In genomic region chr11:61354346-61354745, GRCm38 (mm10) we compare ENCODE assay signal across 29 mouse cellular contexts. TPM values are rescaled to one million over a fixed set of nuclear protein-coding genes. Genes with fewer than 3 reads are reported as not detected.
DNase-seq lines count a peak whose midpoint lies in the region; ATAC-seq lines count a peak whose summit lies in the region.
"Had no signal": no experiment of that assay in that cellular context is flagged by ENCODE, and none has a peak within 500 bp of the region (broad histone marks: within the 10 kb centered on the region; RNA-seq: fewer than 3 reads in every experiment).

No protein-coding gene starts in this region.

- H3K9me3 ChIP-seq in intestine, embryonic 16.5 days (ENCODE audit: control insufficient read depth, low read length): no peaks in the 10 kb centered on the region
- no peaks in the 10 kb centered on the region for H3K9me3 ChIP-seq in hindbrain, embryonic 14.5 days (ENCODE audit: control insufficient read depth, low read length)
- H3K9me3 ChIP-seq: forebrain, embryonic 12.5 days; heart, embryonic 12.5 days; hindbrain, embryonic 13.5 days; limb, embryonic 12.5 days; megakaryocyte, embryonic 14.5 days; midbrain, embryonic 12.5 days had no signal

- peaks cover 6% of the 10 kb centered on the region; the same call in 1 of the 2 replicates for H3K4me1 ChIP-seq in intestine, embryonic 16.5 days (ENCODE audit: control insufficient read depth, insufficient read depth, low read length)
- no peaks in the 10 kb centered on the region for H3K4me1 ChIP-seq in hindbrain, embryonic 14.5 days (replicated peaks; ENCODE audit: control insufficient read depth, insufficient read depth, low read length)
- H3K4me1 ChIP-seq: heart, embryonic 12.5 days; hindbrain, embryonic 13.5 days; limb, embryonic 12.5 days had no signal

- H3K4me3 ChIP-seq in intestine, embryonic 16.5 days (ENCODE audit: low read length): no peak overlapping the region
- H3K4me3 ChIP-seq in hindbrain, embryonic 14.5 days (replicated peaks; ENCODE audit: low read length): no peak overlapping the region
- H3K4me3 ChIP-seq: erythroblast, embryonic 14.5 days; forebrain, embryonic 12.5 days; heart, adult 2 months; heart, embryonic 12.5 days; hindbrain, embryonic 13.5 days; left cerebral cortex, adult 2 months; limb, embryonic 12.5 days; megakaryocyte, embryonic 14.5 days; midbrain, embryonic 12.5 days had no signal

- H3K27ac ChIP-seq in intestine, embryonic 16.5 days (ENCODE audit: low read length): no peak overlapping the region
- no peak overlapping the region for H3K27ac ChIP-seq in hindbrain, embryonic 14.5 days
- H3K27ac ChIP-seq: forebrain, embryonic 12.5 days; heart, adult 2 months; hindbrain, embryonic 13.5 days; left cerebral cortex, adult 2 months; limb, embryonic 12.5 days; liver, embryonic 14.5 days; midbrain, embryonic 12.5 days had no signal

- 56% methylated on average over 6 of the region's 6 CpGs for WGBS in intestine, embryonic 16.5 days
- WGBS in hindbrain, embryonic 14.5 days: 85% methylated on average over 6 of the region's 6 CpGs

- H3K9ac ChIP-seq in intestine, embryonic 16.5 days (ENCODE audit: low read depth, low read length): no peak overlapping the region
- H3K9ac ChIP-seq in hindbrain, embryonic 14.5 days: no peak overlapping the region
- H3K9ac ChIP-seq: forebrain, embryonic 12.5 days; forebrain, postnatal 0 days; heart, embryonic 12.5 days; hindbrain, embryonic 13.5 days; limb, embryonic 12.5 days; liver, embryonic 14.5 days; midbrain, embryonic 12.5 days had no signal

- H3K4me2 ChIP-seq in intestine, embryonic 16.5 days (ENCODE audit: low read depth, low read length): 0 out of 2 replicates have a peak overlapping the region, but pooled peaks have one; percentile 4
- no peak overlapping the region for H3K4me2 ChIP-seq in hindbrain, embryonic 14.5 days (replicated peaks)
- H3K4me2 ChIP-seq: forebrain, embryonic 12.5 days; heart, embryonic 12.5 days; hindbrain, embryonic 13.5 days; limb, embryonic 12.5 days; midbrain, embryonic 12.5 days had no signal

- H3K27me3 ChIP-seq in intestine, embryonic 16.5 days (replicated peaks; ENCODE audit: control insufficient read depth, insufficient read depth, low read length): no peaks in the 10 kb centered on the region; the same call in 1 of the 2 replicates
- no peaks in the 10 kb centered on the region for H3K27me3 ChIP-seq in hindbrain, embryonic 14.5 days (ENCODE audit: control insufficient read depth, insufficient read depth, low read length)
- H3K27me3 ChIP-seq: forebrain, embryonic 12.5 days; heart, embryonic 12.5 days; hindbrain, embryonic 13.5 days; limb, embryonic 12.5 days; midbrain, embryonic 12.5 days; Patski had no signal

- ATAC-seq in intestine, embryonic 16.5 days: peak; percentile 44; the same call in 1 of the 2 replicates
- no peak for ATAC-seq in hindbrain, embryonic 14.5 days (ENCODE audit: low FRiP score)
- ATAC-seq: forebrain, postnatal 0 days; inflammation-experienced regulatory T-cells, adult 6 months; Patski had no signal

- H3K36me3 ChIP-seq in intestine, embryonic 16.5 days (ENCODE audit: control insufficient read depth, insufficient read depth, low read length): no peaks in the 10 kb centered on the region
- no peaks in the 10 kb centered on the region for H3K36me3 ChIP-seq in hindbrain, embryonic 14.5 days (replicated peaks; ENCODE audit: control insufficient read depth, insufficient read depth)
- H3K36me3 ChIP-seq: forebrain, embryonic 12.5 days; hindbrain, embryonic 13.5 days; limb, embryonic 12.5 days; midbrain, embryonic 12.5 days had no signal

- peak; percentile 60 for DNase-seq in kidney, adult 18-20 months
- DNase-seq in kidney, postnatal 10 days: no peak
- peak; percentile 90 for DNase-seq in kidney, adult 9 months
- peak; percentile 61 to 76 for DNase-seq in kidney, postnatal 25 days
- no peak for DNase-seq in embryo, embryonic 9.5 days (ENCODE audit: extremely low spot score)
- no peak for DNase-seq in hindbrain, embryonic 14.5 days (ENCODE audit: low spot score)
- no peak for DNase-seq in lung, adult 18-20 months
- DNase-seq: adrenal gland, postnatal 10 days; cerebellum, adult 9-10 months; cerebellum, postnatal 36 days; forebrain, postnatal 0 days; heart, adult 2 months; heart, postnatal 4 days; lung, postnatal 4 days; thymus, postnatal 4 days had no signal

RNA-seq across cellular contexts. Expression of gene Slc47a2, which starts 11.7 kb away (rescaled TPM):
- polyA plus RNA-seq in intestine, embryonic 16.5 days (2015; fragmentation: Nextera tagmentation; extraction: Ambion mirVana): not detected in 2 replicates
- polyA plus RNA-seq in hindbrain, embryonic 14.5 days (2014; fragmentation: Nextera tagmentation; extraction: Ambion mirVana): 0.08 TPM in 1 of 2 replicates, not detected in the other
- polyA plus RNA-seq: erythroblast, embryonic 14.5 days; forebrain, embryonic 12.5 days; forebrain, postnatal 0 days; heart, embryonic 12.5 days; inflammation-experienced regulatory T-cells, adult 6 months; limb, embryonic 12.5 days; midbrain, embryonic 12.5 days; neural tube, embryonic 14.5 days; Patski; stomach, embryonic 14.5 days had no signal

RNA-seq across cellular contexts. Expression of gene Slc47a1, which starts 23.8 kb away (rescaled TPM):
- 12.5 and 17.5 TPM in 2 replicates for polyA plus RNA-seq in intestine, embryonic 16.5 days (2015; fragmentation: Nextera tagmentation; extraction: Ambion mirVana)
- 0.13 TPM in 1 of 2 replicates, not detected in the other for polyA plus RNA-seq in hindbrain, embryonic 14.5 days (2014; fragmentation: Nextera tagmentation; extraction: Ambion mirVana)
- polyA plus RNA-seq: erythroblast, embryonic 14.5 days; forebrain, embryonic 12.5 days; inflammation-experienced regulatory T-cells, adult 6 months; limb, embryonic 12.5 days; midbrain, embryonic 12.5 days; neural tube, embryonic 14.5 days had no signal

Comparison
In these comparisons a context has a peak if more than half of its experiments do, and no peak if none do; other contexts are left out.
1. DNase-seq: peak in kidney, adult 18-20 months (single experiment), kidney, adult 9 months (single experiment) and kidney, postnatal 25 days (2 of 2); none in kidney, postnatal 10 days (single experiment), embryo, embryonic 9.5 days (single experiment), hindbrain, embryonic 14.5 days (single experiment) and lung, adult 18-20 months (0 of 2).
2. RNA of gene Slc47a1, which starts 23.8 kb away (polyA plus RNA-seq): 12.5 to 17.5 TPM in intestine, embryonic 16.5 days; 0.13 TPM in hindbrain, embryonic 14.5 days; every median in the first group is over 10 times any median in the second.